16 mouse cellular contexts compared by ENCODE assay signal in genomic region chr1:188430689-188431088, GRCm38 (mm10).
DNase-seq lines count a peak whose midpoint lies in the region; TF ChIP-seq lines count a peak whose summit lies in the region.
"Had no signal": no experiment of that assay in that cellular context is flagged by ENCODE, and none has a peak within 500 bp of the region (broad histone marks: within the 10 kb centered on the region; RNA-seq: fewer than 3 reads in every experiment).

No protein-coding gene starts in this region.

- TF ChIP-seq POLR2A in kidney, adult 2 months (IDR thresholded peaks at IDR 0.05; ENCODE audit: low read depth, low read length): no peak

- H3K36me3 ChIP-seq in kidney, adult 2 months (ENCODE audit: control insufficient read depth, insufficient read depth, low read length): no peaks in the 10 kb centered on the region
- H3K36me3 ChIP-seq: hindbrain, embryonic 10.5 days; limb, embryonic 13.5 days; lung, embryonic 15.5 days; midbrain, embryonic 13.5 days had no signal

- DNase-seq in cerebellum, postnatal 10 days: peak; percentile 8 to 13
- no peak for DNase-seq in cerebellum, postnatal 36 days
- peak; percentile 2 to 6 for DNase-seq in kidney, postnatal 4 days
- no peak for DNase-seq in kidney, adult 2 months
- peak; percentile 18 for DNase-seq in Muller cell, postnatal 12 days (ENCODE audit: inconsistent ontology term)
- peak; percentile 2 for DNase-seq in lung, postnatal 14 days
- DNase-seq in left cerebral cortex, postnatal 25 days (ENCODE audit: low spot score in 2 of 2): no peak
- no peak for DNase-seq in spleen, postnatal 36 days (ENCODE audit: low spot score in 2 of 2)
- DNase-seq: cerebellum, adult 9-10 months; thymus, adult 18-20 months had no signal

- intact Hi-C loops in left cerebral cortex, postnatal 25 days (cut with DNase I): no loop called here

- no peak overlapping the region for H3K4me3 ChIP-seq in kidney, adult 2 months (ENCODE audit: insufficient read depth, low read depth, low read length)
- H3K4me3 ChIP-seq: erythroblast, embryonic 14.5 days; hindbrain, embryonic 10.5 days; left cerebral cortex, adult 2 months; limb, embryonic 13.5 days; lung, embryonic 15.5 days; midbrain, embryonic 13.5 days had no signal

- WGBS in kidney, adult 2 months: 63% methylated on average over 3 of the region's 3 CpGs

- H3K27ac ChIP-seq in kidney, adult 2 months (ENCODE audit: insufficient read depth, low read depth, low read length): no peak overlapping the region
- H3K27ac ChIP-seq: hindbrain, embryonic 10.5 days; left cerebral cortex, adult 2 months; limb, embryonic 13.5 days; lung, embryonic 15.5 days; midbrain, embryonic 13.5 days had no signal

- H3K27me3 ChIP-seq in kidney, adult 2 months (replicated peaks; ENCODE audit: control insufficient read depth, insufficient read depth, low read length): no peaks in the 10 kb centered on the region
- H3K27me3 ChIP-seq: limb, embryonic 13.5 days; lung, embryonic 15.5 days; midbrain, embryonic 13.5 days had no signal

- no peaks in the 10 kb centered on the region for H3K4me1 ChIP-seq in kidney, adult 2 months (ENCODE audit: control insufficient read depth, insufficient read depth, low read length)
- H3K4me1 ChIP-seq: limb, embryonic 13.5 days; lung, embryonic 15.5 days; midbrain, embryonic 13.5 days had no signal

- TF ChIP-seq CTCF in kidney, adult 2 months (conservative IDR thresholded peaks at IDR 0.05; ENCODE audit: insufficient read depth, insufficient read length, low read depth, low read length): no peak

Comparison
In these comparisons a context has a peak if more than half of its experiments do, and no peak if none do; other contexts are left out.
1. DNase-seq: peak in cerebellum, postnatal 10 days (2 of 2), kidney, postnatal 4 days (2 of 2), Muller cell, postnatal 12 days (single experiment) and lung, postnatal 14 days (single experiment); none in cerebellum, postnatal 36 days (0 of 2), kidney, adult 2 months (single experiment), left cerebral cortex, postnatal 25 days (0 of 2) and spleen, postnatal 36 days (0 of 2).